Mouse (Mus musculus) bone marrow macrophage, adult 2 months (primary cell): ENCODE measurements at regions not wholly inside any gene's neighbourhood (a gene's known extent, or its start where the extent isn't known, plus 50 kb on each side); places are given as distances from the start of the nearest gene placed in this dataset.

Source experiments
- CTCF ChIP-seq: IDR thresholded peaks from 2 replicates; pipeline ENCODE4 v1.5.1; 2012; ENCODE audit warnings: low read depth, mild to moderate bottlenecking, low read length, moderate library complexity
- POLR2A ChIP-seq: IDR thresholded peaks from 2 replicates; pipeline ENCODE4 v1.6.1; 2012; ENCODE audit warnings: mild to moderate bottlenecking, low read depth, low read length, borderline replicate concordance

GRCm38 (mm10) chr14:120583807-120584206 is 105.6 kb downstream of the Rap2a start:
- no peak for TF ChIP-seq CTCF
- TF ChIP-seq POLR2A, result no peak
